Mouse (Mus musculus) embryo, embryonic 11 days (tissue): ENCODE measurements around the gene Ercc2.

Source experiments
- DNase-seq: peaks from one replicate; pipeline ENCODE4 v3.0.0-alpha.2; 2015

Ercc2 gene

DNA sequence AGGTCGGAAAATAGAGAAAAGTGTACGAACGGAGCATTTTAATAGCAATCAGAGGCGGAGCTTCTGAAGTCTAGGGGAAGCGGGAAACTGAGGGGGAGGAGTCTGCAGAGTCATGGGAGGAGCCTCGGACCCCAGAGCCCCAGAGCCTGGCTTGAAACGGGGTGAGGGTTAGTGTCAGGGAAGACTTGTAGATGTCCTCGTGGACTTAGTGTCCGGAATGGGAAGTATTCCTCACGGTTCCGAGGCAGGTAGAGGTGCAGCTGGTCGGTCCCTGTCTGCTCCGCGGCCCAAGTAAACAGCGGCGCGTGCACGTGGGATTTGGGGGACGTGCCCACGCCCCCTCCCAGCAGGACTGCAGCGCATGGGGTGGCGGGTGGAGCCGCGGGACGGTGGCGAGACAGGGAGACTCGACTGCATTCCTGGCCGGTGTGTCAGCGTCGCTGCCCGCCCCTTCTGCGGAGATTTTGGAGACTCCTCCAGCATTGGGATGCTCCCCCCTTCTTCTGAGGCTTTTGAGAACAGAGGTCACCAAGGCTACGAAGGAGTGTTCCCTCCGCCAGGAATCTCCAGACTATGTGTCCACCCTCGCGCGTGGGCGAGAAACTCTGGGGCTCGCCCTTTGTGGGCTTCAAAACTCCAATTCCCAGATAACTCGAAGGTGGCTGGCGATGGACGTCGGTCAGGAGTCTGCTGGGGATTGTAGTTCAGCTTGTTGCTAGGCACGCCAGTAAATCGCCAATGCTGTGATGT is 21.7 kb upstream of the Ercc2 start:
- DNase-seq: peak; percentile 89

DNA sequence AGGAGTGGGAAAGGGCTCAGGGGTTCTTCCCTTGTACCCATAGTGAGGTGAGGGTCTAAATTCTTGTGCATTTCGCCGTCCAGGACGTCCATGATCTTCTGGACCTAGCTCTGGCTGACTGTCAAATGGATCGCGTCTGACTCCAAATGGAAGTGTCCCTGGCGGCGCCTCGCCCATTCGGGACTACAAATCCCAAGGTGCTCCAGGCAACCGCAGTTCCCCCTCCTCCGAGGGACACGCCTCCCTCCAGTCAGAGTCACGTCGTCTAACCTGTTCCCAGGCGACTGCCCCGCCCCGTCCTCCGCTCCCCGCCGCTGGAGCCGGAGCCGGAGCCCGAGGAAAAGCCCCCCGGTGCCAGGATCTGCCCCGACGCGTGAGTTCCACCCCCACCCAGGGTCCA is 20.9 kb upstream of the Ercc2 start:
- DNase-seq: peak; percentile 93

DNA sequence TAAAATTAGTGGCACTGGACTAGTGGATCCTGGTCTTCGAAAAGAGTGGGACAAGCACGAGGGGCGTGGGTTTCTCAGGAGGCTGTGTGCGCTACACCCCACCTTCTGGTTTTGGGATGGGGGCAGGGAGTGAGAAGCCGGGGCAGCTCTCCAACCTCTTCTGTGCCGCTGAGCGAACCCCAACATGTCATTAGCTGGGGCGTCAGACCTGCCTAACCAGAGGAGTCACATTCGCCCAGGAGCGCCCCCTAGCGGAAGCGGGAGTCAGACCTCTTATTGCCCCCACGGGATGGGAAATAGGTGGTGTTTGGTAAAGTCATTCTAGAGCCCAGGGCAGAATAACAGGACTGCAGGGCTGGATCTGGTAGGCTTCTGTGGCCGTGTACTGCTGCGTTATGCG is 20.1 kb upstream of the Ercc2 start:
- peak; percentile 78 for DNase-seq

DNA sequence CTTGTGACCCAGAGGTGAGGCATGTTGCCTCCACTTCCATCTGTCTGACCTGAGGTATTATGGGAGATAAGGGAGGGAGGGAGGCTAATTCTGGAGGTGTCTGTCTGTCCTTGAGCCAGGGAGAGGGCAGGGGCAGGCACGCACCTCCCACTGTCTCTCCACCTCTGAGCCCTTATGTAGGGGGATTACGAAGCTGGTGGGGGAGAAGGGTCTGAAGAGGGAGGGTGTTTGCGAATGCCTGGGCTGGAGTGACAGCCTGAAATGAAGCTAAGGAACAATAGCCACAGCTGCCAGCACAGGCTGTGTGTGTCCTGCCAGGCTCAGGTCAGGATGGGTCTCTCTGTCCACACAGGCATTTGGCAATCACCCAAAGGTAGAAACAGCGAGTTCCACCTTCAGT is 19.5 kb upstream of the Ercc2 start:
- DNase-seq: no peak

DNA sequence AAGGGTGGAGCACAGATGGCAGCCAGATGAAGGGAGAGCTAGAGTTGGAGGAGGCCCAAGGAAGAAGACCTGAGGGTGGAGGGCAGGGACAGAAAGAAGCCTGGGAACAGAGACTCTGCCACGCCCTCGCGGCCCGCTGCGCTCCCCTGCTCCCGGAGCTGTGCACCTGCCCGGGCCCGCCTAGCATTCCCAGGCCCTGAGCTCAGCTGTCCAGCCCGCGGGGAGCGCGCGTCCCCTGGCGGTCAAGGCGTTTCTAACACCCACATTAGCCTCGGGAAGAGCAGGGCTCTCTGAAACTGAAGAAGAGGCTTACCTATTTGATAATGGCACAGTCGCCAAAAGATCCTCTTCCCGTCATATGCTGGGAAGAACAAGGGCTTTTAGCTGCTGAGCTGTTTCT is 17.9 kb upstream of the Ercc2 start:
- peak; percentile 78 for DNase-seq

DNA sequence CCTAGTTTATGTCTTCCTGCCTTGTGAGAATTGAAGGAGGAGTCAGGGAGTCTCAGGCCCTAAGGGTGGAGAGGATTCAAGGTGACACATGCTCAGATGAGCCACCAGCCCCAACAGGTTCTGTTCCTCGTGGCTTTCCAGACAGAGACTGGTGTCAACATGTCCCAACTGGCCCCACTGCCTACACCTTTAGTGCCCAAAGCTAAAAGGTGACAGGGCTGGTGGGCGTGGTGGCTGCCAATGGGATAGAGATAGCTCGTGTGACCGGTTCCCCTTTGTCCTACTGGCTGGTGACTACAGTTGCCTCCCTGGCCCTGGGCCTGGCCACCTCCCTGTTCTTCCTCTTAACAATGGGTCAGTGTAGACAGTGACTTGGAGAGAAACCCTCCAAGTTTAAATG is 16.4 kb upstream of the Ercc2 start:
- DNase-seq: no peak

DNA sequence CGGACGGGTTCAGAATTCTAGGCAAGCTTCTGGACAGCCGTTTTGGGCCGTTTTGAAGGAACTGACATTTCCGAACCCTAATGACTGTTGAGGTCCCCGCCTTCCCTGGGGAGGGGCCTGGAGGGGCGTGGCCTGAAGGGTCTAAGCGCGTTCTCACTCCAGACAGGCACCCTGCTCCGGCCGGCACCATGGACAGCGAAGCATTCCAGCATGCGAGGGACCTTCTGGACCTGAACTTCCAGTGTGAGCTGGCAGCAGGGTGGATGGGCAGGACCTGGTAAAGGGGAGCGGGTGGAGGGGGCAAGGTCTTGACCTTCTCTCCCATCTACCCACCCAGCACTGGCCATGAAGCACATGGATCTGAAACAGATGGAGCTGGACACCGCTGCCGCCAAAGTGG is 13.4 kb upstream of the Ercc2 start:
- peak; percentile 58 for DNase-seq

DNA sequence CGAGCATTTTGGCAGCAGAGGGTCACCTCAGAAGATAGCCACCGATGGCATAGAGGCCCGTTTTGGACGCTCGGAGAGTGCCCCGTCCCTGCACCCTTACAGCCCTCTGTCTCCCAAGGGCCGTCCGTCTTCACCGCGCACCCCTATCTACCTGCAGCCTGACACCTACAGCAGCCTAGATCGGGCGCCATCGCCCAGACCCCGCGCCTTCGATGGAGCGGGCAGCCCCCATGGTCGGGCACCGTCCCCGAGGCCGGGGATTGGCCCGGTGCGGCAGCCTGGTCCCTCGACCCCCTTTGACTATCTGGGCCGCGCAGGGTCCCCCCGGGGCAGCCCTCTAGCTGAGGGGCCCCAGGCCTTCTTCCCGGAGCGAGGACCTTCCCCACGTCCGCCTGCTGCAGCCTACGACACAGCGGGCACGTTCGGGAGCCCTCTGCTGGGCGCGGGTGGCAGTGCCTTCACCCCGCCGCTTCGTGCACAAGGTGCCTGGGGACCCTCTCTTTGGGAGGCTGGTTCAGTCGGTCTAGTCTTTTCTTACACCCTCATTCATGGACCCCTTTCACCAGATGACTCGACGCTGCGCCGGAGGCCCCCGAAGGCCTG is 11.9 kb upstream of the Ercc2 start:
- peak; percentile 80 for DNase-seq

DNA sequence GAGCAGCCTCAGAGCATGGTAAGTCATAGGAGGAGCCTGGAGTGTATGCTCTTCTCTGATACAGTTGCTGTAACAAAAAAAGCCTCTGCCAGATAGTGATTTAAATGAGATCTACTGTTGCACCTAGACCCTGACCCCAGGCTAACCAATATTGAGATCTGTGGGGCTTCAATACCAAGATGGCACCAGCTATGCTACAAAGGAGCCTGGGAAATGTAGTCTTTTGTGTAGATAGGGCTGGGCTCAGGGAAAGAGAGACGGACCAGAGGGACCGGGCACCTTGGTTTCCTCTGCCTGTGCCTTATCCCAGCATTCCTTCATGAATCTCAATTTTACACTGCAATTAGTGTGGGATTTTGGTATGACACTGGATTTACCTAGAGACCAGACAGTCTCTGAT is 8.4 kb upstream of the Ercc2 start:
- DNase-seq: no peak

DNA sequence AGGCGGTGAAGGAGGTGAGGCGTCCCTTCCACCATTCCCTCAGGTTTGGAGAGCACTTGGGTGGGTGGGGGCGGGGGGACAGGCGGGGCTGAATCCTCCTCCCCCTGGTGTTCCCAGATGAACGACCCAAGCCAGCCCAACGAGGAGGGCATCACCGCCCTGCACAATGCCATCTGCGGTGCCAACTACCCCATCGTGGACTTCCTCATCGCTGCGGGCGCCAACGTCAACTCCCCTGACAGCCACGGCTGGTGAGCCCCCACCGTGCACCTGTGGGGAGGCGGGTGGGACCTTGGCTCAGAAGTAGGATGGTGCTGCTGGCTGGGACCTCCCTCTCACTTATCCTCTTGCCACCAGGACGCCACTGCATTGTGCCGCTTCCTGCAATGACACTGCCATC is 6.4 kb upstream of the Ercc2 start:
- no peak for DNase-seq

DNA sequence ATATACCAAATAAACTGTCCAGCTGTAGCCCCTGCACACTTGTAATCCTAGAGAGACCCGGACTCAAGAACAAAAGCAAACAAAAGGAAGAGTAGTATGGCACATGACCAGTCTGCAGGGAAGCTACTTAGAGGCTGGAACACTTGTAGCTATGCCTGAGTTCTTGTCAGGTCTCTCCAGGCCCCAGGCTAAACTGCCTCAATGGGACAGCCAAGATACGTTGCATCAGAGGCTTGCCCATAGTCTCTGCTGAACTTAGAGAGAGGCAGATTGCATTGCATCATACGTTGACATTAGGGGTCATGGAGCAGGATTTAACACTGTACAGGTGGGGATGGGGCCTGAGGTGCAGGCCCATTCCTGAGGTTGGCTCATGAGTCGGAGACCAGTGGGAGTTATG is 5.8 kb upstream of the Ercc2 start:
- no peak for DNase-seq

DNA sequence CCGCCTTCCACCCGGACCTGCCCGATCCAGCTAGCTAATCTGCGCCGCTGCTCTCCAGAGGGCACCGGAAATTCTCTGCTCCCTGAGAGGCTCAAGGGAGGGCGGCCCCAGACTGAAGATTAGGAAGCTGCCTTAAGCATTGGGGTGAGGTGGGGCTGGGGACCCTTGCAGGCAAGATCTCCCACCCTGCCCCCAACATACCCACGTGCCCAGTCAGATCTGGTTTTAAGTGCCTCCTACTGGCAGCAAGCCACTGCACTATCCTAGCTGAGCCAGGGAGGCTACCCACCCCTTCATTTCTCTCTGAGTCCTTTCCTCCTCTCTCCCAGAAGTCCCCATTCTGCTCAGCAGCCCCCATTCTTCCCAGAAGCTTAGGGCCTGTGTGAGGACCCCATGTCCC is 3.8 kb upstream of the Ercc2 start:
- DNase-seq: no peak

DNA sequence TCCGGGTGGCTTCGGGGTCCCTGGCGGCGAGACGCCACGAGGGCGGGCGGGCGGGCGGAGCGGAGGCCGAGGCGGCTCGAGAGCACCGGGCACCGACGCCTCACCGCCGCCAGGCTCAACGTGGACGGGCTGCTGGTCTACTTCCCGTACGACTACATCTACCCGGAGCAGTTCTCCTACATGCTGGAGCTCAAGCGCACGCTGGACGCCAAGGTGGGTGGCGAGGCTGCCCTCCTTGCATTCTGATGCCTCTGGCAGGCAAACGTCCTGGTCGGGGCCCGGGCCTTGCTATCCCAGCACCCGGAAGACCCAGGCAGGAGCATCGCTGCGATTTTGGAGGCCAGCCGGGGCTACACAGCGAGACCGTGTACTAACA is 344 bp downstream of the Ercc2 start:
- no peak for DNase-seq

DNA sequence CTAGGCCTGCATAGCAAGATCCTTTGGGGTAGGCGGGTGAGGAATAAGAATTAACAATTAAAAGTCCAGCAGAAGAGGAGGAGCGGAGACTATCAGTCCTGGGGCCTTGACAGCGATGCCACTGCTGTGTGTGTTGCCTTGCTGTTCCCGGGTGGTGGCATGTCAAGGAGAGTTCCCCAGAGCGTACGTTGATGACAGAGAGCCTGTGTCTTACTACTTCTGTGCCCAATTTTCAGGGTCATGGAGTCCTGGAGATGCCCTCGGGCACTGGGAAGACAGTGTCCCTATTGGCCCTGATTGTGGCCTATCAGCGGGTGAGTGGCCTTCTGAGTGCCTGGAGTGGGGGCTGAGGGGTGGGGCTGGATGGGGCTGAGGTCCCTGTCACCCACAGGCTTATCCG is 1.9 kb downstream of the Ercc2 start:
- no peak for DNase-seq

DNA sequence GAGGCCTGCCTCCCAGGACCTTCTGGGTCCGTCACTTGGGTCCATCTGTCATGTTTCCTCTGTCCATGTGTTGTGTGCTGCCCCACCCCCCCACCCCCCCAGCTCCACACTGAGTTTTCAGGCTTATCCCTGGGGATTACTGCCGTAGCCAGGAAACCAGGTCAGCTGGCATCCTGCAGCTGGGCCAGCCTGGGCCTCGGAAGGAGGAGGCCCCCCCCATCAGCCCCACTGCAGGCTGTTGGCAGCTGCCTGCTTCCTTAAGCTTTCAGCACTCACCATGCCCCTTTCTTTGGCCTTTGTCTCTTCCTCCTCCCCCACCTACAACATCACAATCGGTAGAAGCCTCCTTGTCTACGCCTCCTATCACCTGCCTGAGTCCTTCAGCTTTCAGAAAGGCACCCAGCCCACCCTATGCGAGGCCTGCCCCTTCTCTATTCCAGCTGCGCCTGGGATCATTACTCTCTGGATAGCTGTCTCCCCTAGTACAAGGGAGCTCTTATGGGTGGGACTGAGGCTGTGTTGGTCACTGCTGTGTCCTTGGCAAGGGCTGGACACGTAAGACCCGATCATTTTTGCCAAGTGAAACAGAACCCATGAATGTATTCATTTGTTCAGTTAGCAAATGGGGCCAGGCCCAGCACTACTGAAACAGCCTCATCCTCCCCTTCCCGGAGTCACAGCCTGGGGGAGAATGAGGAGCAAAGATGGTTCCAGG is 7.0 kb downstream of the Ercc2 start:
- no peak for DNase-seq

DNA sequence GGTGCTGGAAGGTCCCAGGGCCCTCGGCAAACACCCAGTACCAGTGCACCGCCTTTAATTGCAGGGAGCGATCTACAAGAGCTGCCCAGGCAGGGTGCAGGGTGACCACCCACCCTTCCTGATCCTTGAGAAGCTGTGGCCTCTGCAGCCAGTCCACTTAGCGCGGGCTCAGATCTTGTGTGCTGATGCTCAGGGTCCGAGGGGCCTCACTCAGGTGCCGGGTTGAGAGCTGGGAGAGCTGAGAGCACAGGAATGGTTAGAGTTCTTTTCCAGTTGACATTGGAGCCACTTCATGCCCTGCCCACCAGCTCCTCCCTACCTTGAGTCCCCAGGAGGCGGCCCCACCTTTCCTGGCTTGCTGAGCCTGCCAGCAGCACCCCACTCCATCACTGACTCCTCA is 12.7 kb downstream of the Ercc2 start:
- no peak for DNase-seq

DNA sequence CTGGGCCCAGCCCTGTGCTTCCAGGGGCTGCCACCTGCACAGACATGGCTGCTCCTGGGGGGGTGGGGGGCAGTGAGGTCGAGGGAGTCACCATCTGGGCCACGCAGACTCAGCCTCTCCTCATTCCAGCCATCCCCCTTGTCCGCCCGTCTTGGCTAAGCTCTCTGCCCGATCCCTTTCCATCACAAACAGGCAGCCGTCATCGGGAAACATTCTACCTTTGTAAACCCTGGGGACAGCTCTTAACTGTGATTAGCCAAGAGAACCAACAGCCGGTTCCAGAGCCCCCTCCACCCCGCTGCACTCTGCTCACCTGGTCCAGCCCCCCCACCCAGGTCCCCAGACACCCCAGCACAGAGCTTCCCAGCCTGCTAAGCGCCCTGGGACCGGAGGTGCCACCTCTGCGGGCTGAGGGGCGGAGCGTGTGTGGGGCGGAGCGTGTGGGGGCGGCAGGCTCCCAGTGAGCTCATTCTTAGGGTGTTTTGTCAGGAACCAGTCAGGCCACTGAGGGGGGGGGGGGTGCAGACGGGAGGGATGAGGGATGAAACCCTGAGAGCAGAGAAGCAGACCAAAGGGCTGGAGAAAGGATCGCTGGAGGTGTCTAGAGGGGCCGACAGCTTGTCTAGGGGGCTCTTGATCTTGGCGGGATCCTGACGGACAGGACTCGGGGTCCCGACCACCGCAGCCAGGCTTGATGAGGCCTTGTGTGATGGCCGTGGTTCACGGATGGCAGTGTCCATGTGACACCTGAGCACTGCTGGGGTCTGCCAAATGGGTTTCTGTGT is 17.9 kb downstream of the Ercc2 start:
- peak; percentile 53 for DNase-seq

DNA sequence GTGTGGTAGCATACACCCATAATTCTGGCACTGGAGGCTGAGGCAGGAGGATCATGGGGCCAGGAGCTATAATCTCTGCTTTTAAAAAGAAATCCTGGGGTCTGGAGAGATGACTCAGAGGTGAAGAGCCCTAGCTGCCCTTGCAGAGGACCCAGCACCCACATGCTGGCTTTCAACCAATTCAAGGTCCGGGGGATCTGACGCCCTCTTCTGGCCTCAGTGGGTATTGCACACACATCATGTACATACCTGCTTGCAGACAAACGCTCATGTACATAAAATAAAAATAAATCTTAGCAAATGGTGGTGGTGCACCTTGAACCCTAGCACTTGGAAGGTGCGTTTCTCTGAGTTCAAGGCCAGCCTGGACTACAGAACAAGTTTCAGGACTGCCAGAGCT is 19.1 kb downstream of the Ercc2 start:
- DNase-seq: no peak

DNA sequence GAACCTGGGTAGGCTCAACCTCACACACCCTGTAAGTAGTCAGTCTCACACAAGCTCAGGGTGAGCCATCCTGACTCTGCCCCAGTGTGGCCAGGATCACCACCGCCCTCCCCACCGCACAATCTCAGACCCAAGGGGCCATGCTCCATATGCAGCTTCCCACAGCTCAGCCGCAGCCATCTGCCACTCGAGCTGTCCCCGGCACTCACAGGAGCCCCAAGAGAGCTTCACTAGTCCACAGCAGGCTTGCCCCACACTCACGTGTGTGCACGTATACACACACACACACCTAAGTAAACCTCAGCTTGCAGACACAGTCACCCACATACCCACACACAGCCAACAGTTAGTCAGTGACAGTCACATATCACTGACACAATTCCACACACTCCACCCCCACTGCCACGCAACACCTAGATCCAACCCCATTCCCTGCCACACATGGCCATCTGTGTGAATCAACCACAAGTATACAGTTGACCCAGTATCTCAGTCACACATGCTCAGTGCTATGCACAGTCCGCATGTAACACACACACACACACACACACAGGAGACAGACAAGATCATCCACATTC is 20.8 kb downstream of the Ercc2 start:
- no peak for DNase-seq

DNA sequence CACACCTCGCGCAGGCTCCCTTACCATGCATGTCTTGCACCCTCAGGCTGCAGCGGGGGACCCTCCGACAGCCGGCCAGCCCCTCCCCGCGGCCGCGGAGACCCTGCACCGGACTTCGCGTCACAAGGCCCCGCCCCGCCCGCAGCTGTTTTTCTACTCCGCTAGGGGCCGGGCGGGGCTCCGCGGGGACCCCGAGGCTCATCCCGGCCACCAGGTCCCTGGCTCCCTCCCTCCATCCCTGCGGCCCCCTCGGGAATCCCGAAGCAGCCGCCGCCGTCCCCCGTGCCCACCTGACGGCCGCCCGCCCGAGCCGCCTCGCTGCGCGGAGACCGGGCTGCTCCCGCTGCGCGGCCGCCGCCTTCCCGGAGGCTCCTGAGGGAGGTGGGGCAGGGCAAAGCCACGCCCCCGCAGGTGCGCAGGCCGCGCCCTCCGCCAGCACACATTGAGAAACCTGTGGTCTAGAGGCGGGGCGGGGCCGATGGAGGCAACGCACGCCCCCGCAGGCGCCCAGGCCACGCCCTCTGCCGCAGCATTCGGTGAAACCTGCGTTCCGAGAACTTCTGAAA is 22.0 kb downstream of the Ercc2 start, which contains the start of gene Klc3:
Gene Klc3 (minus strand): TSS at position 374 of the 566 bp plus-strand sequence.
- peak; percentile 71 for DNase-seq

DNA sequence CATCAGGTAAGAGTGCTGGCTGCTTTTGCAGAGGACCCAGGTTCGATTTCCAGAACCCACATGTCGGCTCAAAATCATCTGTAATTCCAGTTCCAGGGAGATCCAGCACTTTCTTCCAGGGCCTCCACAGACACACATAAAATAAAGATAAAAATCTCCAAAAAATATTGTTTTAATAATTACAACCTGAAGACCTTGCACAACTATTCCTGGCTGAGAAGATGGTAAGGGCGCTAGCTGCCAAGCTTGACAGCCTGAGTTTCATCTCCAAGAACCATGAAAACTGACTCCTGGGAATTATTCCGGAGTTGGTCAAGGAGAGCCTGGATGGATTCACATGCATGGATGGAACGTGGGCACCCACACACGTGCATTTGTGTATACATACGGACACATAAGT is 22.7 kb downstream of the Ercc2 start, which contains the start of gene Ckm:
Gene Ckm (plus strand): TSS at position 301 of the 400 bp plus-strand sequence.
- DNase-seq: no peak

DNA sequence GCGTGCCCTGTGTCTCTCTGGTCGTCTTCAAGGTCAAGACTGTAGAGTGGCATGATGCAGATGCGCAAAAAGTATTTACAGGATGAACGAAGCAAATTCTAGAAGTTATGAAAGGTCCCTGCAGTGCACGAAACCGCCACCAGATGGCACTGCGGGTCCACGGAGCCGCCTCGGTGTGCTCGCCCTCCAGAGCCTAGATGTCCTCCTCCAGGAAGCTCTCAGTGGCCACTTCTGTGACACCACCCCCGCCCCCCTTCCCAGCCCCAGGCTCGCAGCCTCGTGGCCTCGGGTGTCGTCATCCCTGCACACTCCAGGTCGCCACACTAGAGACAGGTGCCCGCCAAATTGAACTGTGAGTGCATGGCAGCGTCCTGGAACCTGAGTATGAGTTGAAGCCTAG is 23.6 kb downstream of the Ercc2 start:
- DNase-seq: peak; percentile 84

DNA sequence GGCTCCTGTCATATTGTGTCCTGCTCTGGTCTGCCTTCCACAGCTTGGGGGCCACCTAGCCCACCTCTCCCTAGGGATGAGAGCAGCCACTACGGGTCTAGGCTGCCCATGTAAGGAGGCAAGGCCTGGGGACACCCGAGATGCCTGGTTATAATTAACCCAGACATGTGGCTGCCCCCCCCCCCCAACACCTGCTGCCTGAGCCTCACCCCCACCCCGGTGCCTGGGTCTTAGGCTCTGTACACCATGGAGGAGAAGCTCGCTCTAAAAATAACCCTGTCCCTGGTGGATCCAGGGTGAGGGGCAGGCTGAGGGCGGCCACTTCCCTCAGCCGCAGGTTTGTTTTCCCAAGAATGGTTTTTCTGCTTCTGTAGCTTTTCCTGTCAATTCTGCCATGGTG is 27.9 kb downstream of the Ercc2 start:
- DNase-seq: no peak
